Mouse (Mus musculus) naive thymus-derived CD4-positive, alpha-beta T cell, adult 2 months (primary cell): ENCODE data around the gene Btnl6.
"Not testable (repeated sequence)": the region's sequence is repeated elsewhere in the genome, so short reads cannot be mapped to it uniquely, and the experiment has no call there.

Source experiments
- DNase-seq: peaks from one replicate; pipeline ENCODE4 v3.0.0-alpha.2; 2011; ENCODE audit warnings: low read depth

The Btnl6 gene

GRCm38 (mm10) chr17:34517252-34517651 lies at the start of gene Btnl6:
Gene Btnl6, minus strand, starts transcription at chr17:34517352.
- DNase-seq: no peak

- no peak for DNase-seq
Measured at GRCm38 (mm10) chr17:34564796-34565195, 47.6 kb upstream of the Btnl6 start.

DNA sequence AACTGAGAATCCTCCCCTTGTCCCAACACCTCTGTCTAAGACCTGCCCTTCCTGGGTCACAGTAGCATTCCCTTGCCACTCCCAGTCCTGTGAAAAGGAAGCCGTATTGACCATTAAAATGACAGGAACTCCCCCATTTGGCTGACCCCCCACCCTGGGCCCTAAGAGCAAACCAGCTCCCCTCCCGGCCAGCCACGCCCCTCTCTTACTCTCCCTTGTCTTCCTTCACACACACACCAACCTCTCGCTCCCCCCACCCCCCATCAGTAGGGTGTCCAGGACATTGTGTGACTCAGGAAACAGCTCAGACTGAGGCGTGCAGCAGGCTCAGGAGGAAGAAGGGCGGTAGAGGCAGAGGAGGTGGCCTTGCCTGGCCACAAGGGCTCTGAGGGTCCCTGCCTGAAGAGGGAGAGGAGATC lies 46.9 kb upstream of the Btnl6 start, which contains the start of gene Notch4:
Gene Notch4 (plus strand): TSS at position 266 of the 419 bp plus-strand sequence.
- no peak for DNase-seq

DNA sequence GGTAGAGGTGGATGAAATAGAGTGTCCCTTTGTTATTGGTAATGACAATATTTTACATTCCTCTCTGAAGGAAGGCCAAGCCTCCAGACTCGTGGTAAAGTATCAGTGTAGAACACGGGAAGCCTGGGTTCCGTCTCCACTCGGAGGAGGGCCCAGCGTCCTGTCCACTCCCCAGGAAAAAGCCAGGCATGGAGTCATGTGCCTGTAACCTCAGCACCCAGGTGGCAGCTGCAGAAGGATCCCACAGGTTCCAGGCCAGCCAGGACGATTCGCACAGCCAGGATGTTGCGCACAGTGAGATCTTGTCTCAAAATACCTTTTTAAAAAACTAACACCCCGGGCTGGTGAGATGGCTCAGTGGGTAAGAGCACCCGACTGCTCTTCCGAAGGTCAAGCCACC lies 46.2 kb upstream of the Btnl6 start:
- DNase-seq: no peak

DNA sequence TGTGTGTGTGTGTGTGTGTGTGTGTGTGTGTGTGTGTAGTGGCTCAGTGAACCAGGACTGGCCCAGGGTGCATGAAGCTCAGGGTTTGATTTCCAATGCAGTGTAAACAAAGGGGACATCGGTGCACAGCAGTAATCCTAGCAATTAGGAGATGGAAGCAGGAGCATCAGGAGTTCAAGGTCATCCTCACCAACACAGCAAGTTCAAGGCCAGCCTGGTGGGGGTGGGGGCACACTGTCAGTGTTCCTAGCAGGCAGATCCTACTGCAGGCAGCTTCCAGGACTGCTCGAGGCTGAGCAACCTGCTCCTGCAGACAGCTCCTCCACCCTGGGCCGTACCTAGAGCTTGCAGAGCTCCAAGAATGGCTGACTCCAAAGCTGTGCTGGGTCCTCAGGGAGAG lies 45.4 kb upstream of the Btnl6 start:
- no peak for DNase-seq

GRCm38 (mm10) chr17:34561200-34561599 lies 44.0 kb upstream of the Btnl6 start:
- DNase-seq: peak; percentile 39

- no peak for DNase-seq
Measured at GRCm38 (mm10) chr17:34560438-34560837, 43.3 kb upstream of the Btnl6 start.

- peak; percentile 40 for DNase-seq
Measured at GRCm38 (mm10) chr17:34559895-34560294, 42.7 kb upstream of the Btnl6 start.

- no peak for DNase-seq
Measured at GRCm38 (mm10) chr17:34559116-34559515, 42.0 kb upstream of the Btnl6 start.

DNA sequence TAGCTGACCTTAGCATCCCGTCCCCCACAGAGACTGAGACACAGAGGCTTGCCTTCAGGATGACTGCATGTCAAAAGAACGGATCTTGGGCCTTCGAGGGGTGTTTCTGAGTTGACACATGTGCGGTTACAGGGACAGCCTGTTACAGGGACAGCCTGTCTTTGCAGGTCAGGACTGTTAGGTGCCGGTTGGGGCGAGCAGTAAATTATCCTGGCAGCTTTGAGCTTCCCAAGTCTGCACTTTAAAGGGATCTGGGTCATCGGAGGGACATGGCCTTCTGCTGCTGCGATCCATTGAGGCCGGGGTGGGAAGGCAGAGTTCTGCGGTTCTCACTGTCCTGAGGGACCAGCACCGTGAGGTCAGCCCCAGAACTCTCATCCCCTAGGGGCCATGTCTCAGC lies 40.3 kb upstream of the Btnl6 start:
- DNase-seq: no peak

DNA sequence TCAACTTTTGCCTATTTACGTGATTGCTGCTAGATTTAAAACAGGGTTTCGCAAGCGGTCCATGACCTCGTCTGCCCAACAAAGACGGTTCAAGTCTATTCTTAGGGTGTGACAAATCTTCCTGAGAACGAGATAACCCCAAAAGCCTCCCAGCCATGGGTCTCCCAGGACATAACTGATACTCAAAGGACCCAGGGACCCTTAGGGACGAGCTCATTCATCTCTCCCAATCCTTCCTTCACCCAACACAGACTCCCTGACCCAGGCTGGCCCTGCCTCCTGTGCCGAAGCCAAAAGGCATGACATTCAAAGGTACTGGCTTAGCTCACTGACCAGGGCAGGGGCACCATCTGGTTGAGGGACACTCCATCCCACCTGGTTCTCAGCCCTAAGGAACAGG lies 39.3 kb upstream of the Btnl6 start:
- no peak for DNase-seq

DNA sequence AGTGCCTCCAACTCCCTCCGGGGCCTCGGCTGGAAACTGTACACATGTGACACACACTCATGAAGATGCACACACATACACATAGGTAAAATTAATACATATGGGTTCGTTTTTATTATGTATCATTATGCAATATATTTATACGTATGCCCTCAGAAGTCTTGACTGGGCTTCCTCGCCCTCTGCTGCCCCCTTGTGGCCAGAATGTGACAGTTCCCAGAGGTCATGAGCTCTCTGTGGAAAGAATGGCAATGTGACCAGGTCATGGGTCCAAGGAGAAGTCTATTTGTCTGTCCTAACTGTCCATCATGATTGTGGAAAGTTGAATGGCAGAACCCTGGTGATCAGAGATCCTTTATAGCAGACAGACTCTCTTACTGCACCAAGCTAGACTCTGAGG lies 38.3 kb upstream of the Btnl6 start:
- peak; percentile 84 for DNase-seq

- no peak for DNase-seq
Measured at GRCm38 (mm10) chr17:34549843-34550242, 32.7 kb upstream of the Btnl6 start.

DNA sequence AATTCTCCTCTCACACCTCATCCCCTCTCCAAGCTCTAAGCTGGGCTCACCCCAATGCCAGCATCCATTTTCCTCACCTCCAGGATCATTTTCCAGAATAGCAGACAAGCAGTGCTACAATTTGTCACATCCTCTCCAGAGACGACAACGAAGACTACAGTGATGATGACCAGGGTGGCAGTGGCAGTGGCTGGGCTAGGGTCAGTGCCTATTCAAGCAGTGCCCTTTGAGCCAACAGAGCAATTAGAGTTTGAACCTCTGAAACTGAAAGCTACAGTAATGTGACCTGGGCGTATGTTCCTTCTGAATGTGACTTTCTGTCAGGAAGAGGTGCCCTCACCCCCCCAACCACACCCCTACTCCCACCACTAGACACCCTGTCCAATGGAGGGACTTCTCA lies 32.0 kb upstream of the Btnl6 start:
- DNase-seq: no peak

- DNase-seq: no peak
Measured at GRCm38 (mm10) chr17:34547601-34548000, 30.4 kb upstream of the Btnl6 start.

DNA sequence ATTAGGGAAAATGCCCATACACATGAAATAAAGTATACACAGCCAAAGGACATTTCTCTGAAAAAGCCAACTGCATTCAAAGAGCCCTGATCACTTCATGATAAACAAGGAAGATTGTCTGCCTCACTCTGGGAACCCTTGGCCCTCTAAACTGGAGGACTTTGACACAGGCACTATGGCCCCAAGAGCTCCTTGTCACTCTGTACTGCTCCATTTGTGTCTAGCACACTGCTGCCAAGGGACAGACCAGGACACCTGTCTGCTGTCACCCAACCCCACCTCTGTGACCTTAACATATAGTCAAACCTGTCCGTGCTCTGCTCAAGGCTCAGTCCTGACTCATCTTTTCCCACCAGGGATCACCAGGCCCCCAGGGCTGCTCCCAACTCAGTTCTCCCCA lies 29.6 kb upstream of the Btnl6 start:
- no peak for DNase-seq

GRCm38 (mm10) chr17:34543567-34543966 lies 26.4 kb upstream of the Btnl6 start:
- DNase-seq: not testable (repeated sequence)

GRCm38 (mm10) chr17:34532671-34533070 lies 15.5 kb upstream of the Btnl6 start:
- DNase-seq: no peak

DNA sequence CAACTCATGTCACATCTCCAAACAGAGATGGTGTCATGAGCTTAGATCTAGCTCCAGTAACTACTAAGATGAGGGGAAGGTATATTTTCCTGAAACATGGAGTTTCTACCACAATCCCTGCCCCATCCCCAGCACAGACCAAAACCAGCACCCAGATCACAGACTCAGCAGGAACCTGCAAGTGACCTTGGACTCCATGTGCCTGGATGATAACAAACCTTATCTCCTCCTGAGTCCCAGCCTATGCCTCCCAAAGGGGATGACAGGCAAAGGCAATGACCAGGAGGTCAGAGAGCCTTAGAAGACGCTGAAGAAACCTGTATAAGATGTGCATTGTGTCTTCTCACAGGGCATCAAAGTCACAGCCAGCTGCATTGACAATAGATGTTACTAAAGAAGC lies 1.8 kb upstream of the Btnl6 start:
- DNase-seq: no peak

DNA sequence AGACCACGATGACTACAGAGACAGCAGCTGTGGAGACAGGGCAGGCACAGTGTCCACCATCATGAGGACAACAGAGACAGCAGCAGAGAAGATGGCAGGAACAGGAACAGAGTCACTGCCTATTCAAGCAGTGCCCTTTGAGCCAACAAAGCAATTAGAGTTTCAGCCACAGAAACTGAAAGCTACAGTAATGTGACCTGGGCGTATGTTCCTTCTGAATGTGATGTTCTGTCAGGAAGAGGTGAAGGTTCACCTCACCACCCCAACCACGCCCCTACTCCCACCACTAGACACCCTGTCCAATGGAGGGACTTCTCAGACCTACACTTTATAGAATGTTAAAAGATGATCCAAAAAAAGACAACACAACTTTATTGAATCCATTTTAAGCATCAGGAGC lies 1.4 kb upstream of the Btnl6 start:
- DNase-seq: not testable (repeated sequence)

DNA sequence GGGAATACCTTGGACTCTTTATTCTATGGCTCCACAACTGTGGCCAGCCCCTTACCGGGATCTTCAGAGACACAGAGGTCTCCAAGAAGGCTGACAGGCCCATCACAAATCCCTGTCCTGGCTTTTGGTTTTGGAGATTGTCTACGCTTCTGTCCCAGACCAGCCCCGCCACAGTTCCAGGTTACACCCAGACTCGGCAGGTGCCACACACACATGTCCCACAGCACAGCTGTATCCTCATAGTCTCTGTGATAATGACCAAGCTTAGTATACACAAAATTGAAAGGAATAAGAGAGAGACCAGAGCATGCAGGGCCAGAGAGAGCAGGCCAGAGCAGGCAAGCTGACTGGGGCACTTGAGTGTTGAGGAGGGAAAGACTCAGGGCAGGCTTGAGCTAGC lies 643 bp upstream of the Btnl6 start:
- no peak for DNase-seq

- DNase-seq: no peak
Measured at GRCm38 (mm10) chr17:34516514-34516913, 638 bp downstream of the Btnl6 start.

DNA sequence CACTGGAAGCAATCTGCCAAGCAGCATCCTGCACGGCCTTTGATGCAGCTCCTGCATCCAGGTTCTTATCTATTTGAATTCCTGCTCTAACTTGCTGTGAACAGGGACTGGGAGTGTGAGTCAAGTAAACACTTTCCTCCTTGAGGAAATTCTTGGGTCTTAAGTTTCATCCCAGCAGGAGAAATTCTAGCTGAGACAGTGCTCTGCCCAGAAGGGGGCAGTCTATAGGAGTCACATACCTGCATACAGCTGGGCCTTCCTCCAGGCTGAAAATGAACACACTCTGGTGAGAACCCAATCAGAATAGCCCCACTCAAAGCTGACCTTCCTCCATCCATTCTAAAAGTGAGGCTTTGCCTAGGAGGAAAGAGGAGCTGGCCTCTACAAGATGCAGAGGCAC lies 5.4 kb downstream of the Btnl6 start:
- peak; percentile 6 for DNase-seq

DNA sequence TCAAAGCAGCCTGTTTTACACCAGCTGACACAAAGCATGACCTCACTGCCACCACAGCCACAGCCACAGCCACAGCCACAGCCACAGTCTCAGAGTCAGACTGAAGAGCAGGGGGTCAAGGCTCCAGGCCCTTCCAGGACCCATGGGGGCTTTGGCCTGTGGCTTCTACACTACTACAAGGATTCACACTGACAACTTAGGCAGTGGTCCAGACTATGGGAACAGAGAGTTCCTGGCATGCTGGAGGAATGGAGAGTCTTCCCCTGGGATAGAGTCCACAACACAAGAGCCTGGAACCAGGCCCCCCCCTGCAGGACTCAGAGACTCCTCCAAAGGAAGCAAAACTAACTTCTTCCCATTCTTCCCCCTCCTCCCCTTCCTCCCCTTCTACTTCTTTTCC lies 9.6 kb downstream of the Btnl6 start:
- DNase-seq: no peak

- DNase-seq: not testable (repeated sequence)
Measured at GRCm38 (mm10) chr17:34497726-34498125, 19.4 kb downstream of the Btnl6 start.
